Mouse (Mus musculus) embryonic stem cell, embryonic (primary cell): ENCODE results near the gene Gm28035.

Experiments used
- CTCF ChIA-PET, 4 experiments: fragments of 300-600 bp in 2 of 4; fragments of 350-600 bp in 2 of 4; sonication (Branson Sonifier 250); formaldehyde crosslinking; loops; one replicate each; lab custom pipeline; 2022; ENCODE audit warnings: inconsistent platforms in 2 of 4; lab: Charles Lee
- POLR2A ChIA-PET, 4 experiments: fragments of 300-600 bp in 2 of 4; fragments of 350-600 bp in 2 of 4; sonication (Branson Sonifier 250); formaldehyde crosslinking; loops; one replicate each; lab custom pipeline; 2022; ENCODE audit warnings: antibody characterized with exemption in 4 of 4, inconsistent platforms in 1 of 4; lab: Charles Lee

Gene Gm28035

GRCm38 (mm10) chr2:30215493-30215892 lies 24.9 kb upstream of the Gm28035 start:
- POLR2A ChIA-PET: interaction anchor here in 2 of 4 experiments (1.4 to 1.8 kb wide), 4 partner anchors 10 to 21 kb away, joined by 3 to 5 read pairs (median 4); partner anchors contain the start of gene Kyat1 (in 1 of the 2)
- CTCF ChIA-PET: no interaction called here

GRCm38 (mm10) chr2:30216293-30216692 lies 24.1 kb upstream of the Gm28035 start:
- POLR2A ChIA-PET: interaction anchor here in 2 of 4 experiments (0.7 to 1.7 kb wide), 4 partner anchors 8 to 21 kb away, joined by 3 read pairs; partner anchors contain the start of gene Lrrc8a (in 1 of the 2)
- CTCF ChIA-PET: no interaction called here

GRCm38 (mm10) chr2:30235593-30235992 lies 4.8 kb upstream of the Gm28035 start:
- ChIA-PET POLR2A (interaction anchor here in 2 of 4 experiments (0.9 to 8.2 kb wide), 10 partner anchors 9 to 75 kb away, joined by 3 to 66 read pairs (median 7); partner anchors contain the start of genes Kyat1 (in 2 of the 2), Endog (in 1 of the 2) and Phyhd1 (in 1 of the 2)), CTCF (no interaction called here)

- CTCF ChIA-PET: interaction anchor here in 3 of 4 experiments (0.6 to 2.2 kb wide), 6 partner anchors 17 to 75 kb away, joined by 3 to 5 read pairs (median 4); partner anchors contain the start of gene Spout1 (in 1 of the 3)
These were observed 3.8 kb upstream of the Gm28035 start for GRCm38 (mm10) chr2:30236426-30237198.

GRCm38 (mm10) chr2:30237199-30237880 lies 3.0 kb upstream of the Gm28035 start, which contains the start of gene Lrrc8a:
Lrrc8a (plus strand) TSS chr2:30237715.
- ChIA-PET CTCF (interaction anchor here in 3 of 4 experiments (0.6 to 2.2 kb wide), 7 partner anchors 16 to 76 kb away, joined by 3 to 5 read pairs (median 4); partner anchors contain the start of gene Spout1 (in 1 of the 3)), POLR2A (interaction anchor here (0.6 to 8.2 kb wide), 48 partner anchors 14 to 1055 kb away, joined by 3 to 66 read pairs (median 4); partner anchors contain the start of genes Kyat1 (in 2 of the 4), Phyhd1 (in 2 of the 4), Dolk (in 1 of the 4) and Dolpp1 (in 1 of the 4))

More at GRCm38 (mm10) chr2:30236426-30237198, 3.8 kb upstream of the Gm28035 start:
- POLR2A ChIA-PET: interaction anchor here (0.6 to 8.2 kb wide), 49 partner anchors 10 to 571 kb away, joined by 3 to 66 read pairs (median 4); partner anchors contain the start of genes Endog (in 2 of the 4), Kyat1 (in 2 of the 4), Phyhd1 (in 2 of the 4) and Spout1 (in 2 of the 4)

- CTCF ChIA-PET: interaction anchor here in 2 of 4 experiments (0.8 to 2.2 kb wide), 7 partner anchors 16 to 76 kb away, joined by 3 to 5 read pairs (median 4); partner anchors contain the start of gene Spout1 (in 1 of the 2)
- POLR2A ChIA-PET: interaction anchor here (0.6 to 8.2 kb wide), 40 partner anchors 13 to 682 kb away, joined by 3 to 66 read pairs (median 4); partner anchors contain the start of genes Phyhd1 (in 3 of the 4), Kyat1 (in 2 of the 4), Dolk (in 1 of the 4) and Dolpp1 (in 1 of the 4)
These were observed 2.5 kb upstream of the Gm28035 start for GRCm38 (mm10) chr2:30237881-30238280.

- CTCF ChIA-PET: interaction anchor here in 1 of 4 experiments (0.6 to 1.1 kb wide), 2 partner anchors 23 to 235 kb away, joined by 3 to 4 read pairs; no protein-coding TSS in a partner anchor
- POLR2A ChIA-PET: interaction anchor here in 3 of 4 experiments (0.6 to 8.2 kb wide), 14 partner anchors 12 to 153 kb away, joined by 3 to 66 read pairs (median 7); partner anchors contain the start of genes Kyat1 (in 2 of the 3), Phyhd1 (in 2 of the 3), Dolpp1 (in 1 of the 3) and Endog (in 1 of the 3)
These were observed 1.4 kb upstream of the Gm28035 start for GRCm38 (mm10) chr2:30238906-30239465.

GRCm38 (mm10) chr2:30239777-30240176 lies 590 bp upstream of the Gm28035 start:
- POLR2A ChIA-PET: interaction anchor here in 2 of 4 experiments (1.0 to 8.2 kb wide), 4 partner anchors 8 to 107 kb away, joined by 3 to 66 read pairs (median 22); no protein-coding TSS in a partner anchor

GRCm38 (mm10) chr2:30242509-30242908 lies 2.1 kb downstream of the Gm28035 start:
- ChIA-PET POLR2A (interaction anchor here (0.5 to 8.2 kb wide), 27 partner anchors 9 to 153 kb away, joined by 3 to 66 read pairs (median 4); partner anchors contain the start of genes Endog (in 3 of the 4), Phyhd1 (in 3 of the 4), Kyat1 (in 1 of the 4) and Spout1 (in 1 of the 4)), CTCF (interaction anchor here in 2 of 4 experiments (1.0 to 1.6 kb wide), 4 partner anchors 24 to 199 kb away, joined by 3 to 5 read pairs (median 4); partner anchors contain the start of genes Kyat1 (in 1 of the 2) and Phyhd1 (in 1 of the 2))

More at GRCm38 (mm10) chr2:30239777-30240176, 590 bp upstream of the Gm28035 start:
- CTCF ChIA-PET: no interaction called here

GRCm38 (mm10) chr2:30243391-30243790 lies 3.0 kb downstream of the Gm28035 start:
- ChIA-PET CTCF (interaction anchor here in 2 of 4 experiments (1.6 kb wide), 2 partner anchors 40 to 198 kb away, joined by 4 to 5 read pairs; no protein-coding TSS in a partner anchor), POLR2A (interaction anchor here in 3 of 4 experiments (0.7 to 8.2 kb wide), 22 partner anchors 9 to 169 kb away, joined by 3 to 66 read pairs (median 5); partner anchors contain the start of genes Phyhd1 (in 2 of the 3), Endog (in 1 of the 3), Kyat1 (in 1 of the 3) and Spout1 (in 1 of the 3))

- POLR2A ChIA-PET: interaction anchor here in 2 of 4 experiments (0.9 to 5.6 kb wide), 17 partner anchors 8 to 184 kb away, joined by 3 to 41 read pairs (median 4); partner anchors contain the start of genes Endog (in 2 of the 2), Kyat1 (in 1 of the 2), Miga2 (in 1 of the 2) and Phyhd1 (in 1 of the 2)
- CTCF ChIA-PET: interaction anchor here in 2 of 4 experiments (1.1 to 1.6 kb wide), 2 partner anchors 27 to 42 kb away, joined by 4 read pairs; no protein-coding TSS in a partner anchor
These were observed 4.3 kb downstream of the Gm28035 start for GRCm38 (mm10) chr2:30244595-30245178.

- ChIA-PET CTCF (no interaction called here), POLR2A (interaction anchor here in 2 of 4 experiments (0.6 to 1.5 kb wide), 4 partner anchors 9 to 42 kb away, joined by 3 to 5 read pairs (median 4); partner anchors contain the start of gene Kyat1 (in 1 of the 2))
These were observed 6.7 kb downstream of the Gm28035 start for GRCm38 (mm10) chr2:30247036-30247435.

- CTCF ChIA-PET: interaction anchor here in 2 of 4 experiments (0.6 to 1.3 kb wide), 2 partner anchors 44 to 629 kb away, joined by 4 read pairs; no protein-coding TSS in a partner anchor
- POLR2A ChIA-PET: interaction anchor here in 2 of 4 experiments (0.6 to 1.5 kb wide), 8 partner anchors 7 to 505 kb away, joined by 3 to 5 read pairs (median 3); partner anchors contain the start of genes Endog (in 1 of the 2), Gm28035 (in 1 of the 2) and Kyat1 (in 1 of the 2)
These were observed 7.3 kb downstream of the Gm28035 start for GRCm38 (mm10) chr2:30247681-30248080.

- CTCF ChIA-PET: no interaction called here
- POLR2A ChIA-PET: interaction anchor here in 1 of 4 experiments (1.1 to 7.0 kb wide), 2 partner anchors 15 to 39 kb away, joined by 3 to 85 read pairs; partner anchors contain the start of gene Phyhd1
These were observed 8.8 kb downstream of the Gm28035 start for GRCm38 (mm10) chr2:30249182-30249581.
